Mouse (Mus musculus) stomach, postnatal 0 days (tissue): Measurements from ENCODE around the gene Pgpep1. TPM values are rescaled to one million over a fixed set of nuclear protein-coding genes. Genes with fewer than 3 reads are reported as not detected.

Experiments
- ATAC-seq: fragments of 200-750 bp; cut with Nextera tagmentation; 2 replicates; pipeline ENCODE4 v1.8.0; 2017; ENCODE audit not compliant: low FRiP score, low TSS enrichment
- DNase-seq: peaks from one replicate; pipeline ENCODE4 v3.0.0-alpha.2; 2016; ENCODE audit warnings: low spot score
- H3K27ac ChIP-seq: fragments of 300-500 bp; sonication (generic); replicated peaks from 2 replicates; pipeline ENCODE4 v1.5.1; 2014; ENCODE audit warnings: mild to moderate bottlenecking, control low read depth
- H3K27me3 ChIP-seq: fragments of 300-500 bp; sonication (generic); 2 replicates; pipeline ENCODE4 v1.6.1; 2014; ENCODE audit warnings: low read length; ENCODE audit not compliant: control insufficient read depth, insufficient read depth
- H3K36me3 ChIP-seq: fragments of 300-500 bp; sonication (generic); 2 replicates; pipeline ENCODE4 v1.6.1; 2014; ENCODE audit warnings: low read length, mixed read lengths; ENCODE audit not compliant: control insufficient read depth, insufficient read depth
- H3K4me1 ChIP-seq: fragments of 300-500 bp; sonication (generic); replicated peaks from 2 replicates; pipeline ENCODE4 v1.6.1; 2014; ENCODE audit warnings: antibody characterized with exemption; ENCODE audit not compliant: control insufficient read depth, insufficient read depth
- H3K4me2 ChIP-seq: fragments of 300-500 bp; sonication (generic); replicated peaks from 2 replicates; pipeline ENCODE4 v1.6.1; 2014; ENCODE audit warnings: low read depth, mild to moderate bottlenecking, control low read depth, moderate library complexity
- H3K4me3 ChIP-seq: fragments of 300-500 bp; sonication (generic); 2 replicates; pipeline ENCODE4 v1.5.1; 2014; ENCODE audit warnings: low read depth, low read length, control low read depth
- H3K9ac ChIP-seq: fragments of 300-500 bp; sonication (generic); 2 replicates; pipeline ENCODE4 v1.6.1; 2014; ENCODE audit warnings: mild to moderate bottlenecking, low read length, control low read depth, mixed read lengths
- H3K9me3 ChIP-seq: fragments of 300-500 bp; sonication (generic); 2 replicates; pipeline ENCODE4 v1.6.1; 2016; ENCODE audit warnings: low read length; ENCODE audit not compliant: control insufficient read depth
- CTCF ChIP-seq: IDR thresholded peaks from 2 replicates; pipeline ENCODE4 v1.5.1; 2016; ENCODE audit warnings: antibody characterized with exemption, low read depth, mild to moderate bottlenecking, moderate library complexity
- EP300 ChIP-seq: optimal IDR thresholded peaks from 2 replicates; pipeline ENCODE3; 2016; ENCODE audit warnings: antibody characterized with exemption
- WGBS: fragments of 180-500 bp; shearing (Covaris S2); extraction: QIAGEN DNeasy Blood & Tissue Kit; methylation state at CpG from one replicate; pipeline ENCODE4 v1.1.7; 2014; 5-methylcytosine and 5-hydroxymethylcytosine counted together
- polyA plus RNA-seq: library from polyadenylated mRNA; unstranded; fragments of >200 nt; fragmentation: Nextera tagmentation; extraction: Ambion mirVana; gene quantifications from 2 replicates; pipeline ENCODE4 v1.2.1, GENCODE M21; 2015

The Pgpep1 gene
- polyA plus RNA-seq, 1 experiment from 2014 or later = 23.3 TPM

DNA sequence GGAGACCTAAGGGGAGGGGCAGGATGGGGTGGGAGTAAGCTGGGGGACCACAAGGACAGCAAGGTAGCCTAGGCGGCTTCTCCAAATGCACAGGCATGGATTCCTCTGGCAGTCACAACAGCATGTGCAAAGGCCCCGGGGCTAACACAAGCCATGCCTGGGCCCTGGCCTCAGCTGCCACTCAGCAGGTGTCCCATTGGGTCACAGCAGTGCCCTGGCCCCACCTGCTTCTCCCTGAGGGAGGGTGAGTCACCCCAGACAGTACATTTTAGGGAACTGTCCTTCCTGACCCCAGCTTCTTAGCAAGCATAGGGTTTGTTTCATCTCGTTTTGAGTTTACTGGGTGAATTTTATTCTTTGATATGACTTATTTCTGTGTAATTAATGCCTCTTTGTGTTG, 22.5 kb upstream of the Pgpep1 start:
- no peak for DNase-seq
- Histone ChIP-seq H3K4me2 (peak overlapping the region; percentile 31), H3K9me3 (no peaks in the 10 kb centered on the region), H3K27me3 (no peaks in the 10 kb centered on the region), H3K4me3 (no peak overlapping the region), H3K27ac (peak overlapping the region; percentile 91), H3K9ac (peak overlapping the region; percentile 38; the same call in 1 of the 2 replicates), H3K4me1 (peaks cover 4% of the 10 kb centered on the region), H3K36me3 (0 out of 2 replicates have a peak, but pooled peaks cover 3% of the 10 kb centered on the region)
- no peak for ATAC-seq
- 54% methylated on average over 3 of the region's 3 CpGs for WGBS
- TF ChIP-seq EP300 = no peak
- no peak for TF ChIP-seq CTCF

GRCm38 (mm10) chr8:70682193-70682592, 22.0 kb upstream of the Pgpep1 start:
- Histone ChIP-seq H3K4me1 (peaks cover 4% of the 10 kb centered on the region), H3K36me3 (0 out of 2 replicates have a peak, but pooled peaks cover 3% of the 10 kb centered on the region), H3K9ac (peak overlapping the region; percentile 38; the same call in 1 of the 2 replicates), H3K27me3 (no peaks in the 10 kb centered on the region), H3K4me3 (no peak overlapping the region), H3K27ac (peak overlapping the region; percentile 91), H3K4me2 (peak overlapping the region; percentile 31), H3K9me3 (no peaks in the 10 kb centered on the region)
- TF ChIP-seq EP300 = no peak
- peak; percentile 58 for TF ChIP-seq CTCF
- ATAC-seq (peak; percentile 84), DNase-seq (peak; percentile 89)
- WGBS = 3% methylated on average over 19 of the region's 19 CpGs

GRCm38 (mm10) chr8:70681410-70681809, 21.2 kb upstream of the Pgpep1 start:
- Histone ChIP-seq H3K4me1 (peaks cover 4% of the 10 kb centered on the region), H3K27me3 (no peaks in the 10 kb centered on the region), H3K9me3 (no peaks in the 10 kb centered on the region), H3K4me3 (no peak overlapping the region), H3K27ac (peak overlapping the region; percentile 91), H3K9ac (no peak overlapping the region), H3K4me2 (no peak overlapping the region), H3K36me3 (0 out of 2 replicates have a peak, but pooled peaks cover 3% of the 10 kb centered on the region)
- DNase-seq = no peak
- ATAC-seq = no peak
- TF ChIP-seq EP300 (no peak), CTCF (no peak)
- 50% methylated on average over 3 of the region's 3 CpGs for WGBS

DNA sequence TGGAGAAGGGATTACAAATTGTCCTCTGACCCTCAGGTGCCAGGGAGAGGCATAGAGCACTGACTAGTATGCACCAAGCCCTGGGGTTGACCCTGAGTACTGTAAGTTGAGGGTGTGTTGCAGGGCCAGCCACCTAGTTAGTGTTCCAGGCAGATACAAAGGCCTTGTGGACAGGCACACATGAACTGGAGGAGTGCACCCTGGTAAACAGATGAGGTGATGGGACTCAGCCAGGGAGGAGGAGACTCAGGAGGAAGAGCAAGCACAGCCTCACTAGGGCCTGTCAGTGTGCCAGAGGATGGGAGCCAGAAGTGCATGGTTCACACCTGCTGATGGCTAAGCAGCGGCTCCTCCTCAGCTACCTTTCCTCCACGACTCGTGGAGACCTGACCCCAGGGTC, 19.9 kb upstream of the Pgpep1 start:
- Histone ChIP-seq H3K27ac (peak overlapping the region; percentile 82), H3K9me3 (no peaks in the 10 kb centered on the region), H3K27me3 (no peaks in the 10 kb centered on the region), H3K4me1 (peaks cover 4% of the 10 kb centered on the region), H3K9ac (0 out of 2 replicates have a peak overlapping the region, but pooled peaks have one; percentile 8), H3K36me3 (0 out of 2 replicates have a peak, but pooled peaks cover 3% of the 10 kb centered on the region), H3K4me2 (no peak overlapping the region), H3K4me3 (no peak overlapping the region)
- ATAC-seq = peak; percentile 47
- TF ChIP-seq CTCF = 0 out of 2 replicates have a peak, but pooled peaks have one; percentile 1
- TF ChIP-seq EP300 = no peak
- peak; percentile 50 for DNase-seq
- WGBS = 39% methylated on average over 3 of the region's 3 CpGs

DNA sequence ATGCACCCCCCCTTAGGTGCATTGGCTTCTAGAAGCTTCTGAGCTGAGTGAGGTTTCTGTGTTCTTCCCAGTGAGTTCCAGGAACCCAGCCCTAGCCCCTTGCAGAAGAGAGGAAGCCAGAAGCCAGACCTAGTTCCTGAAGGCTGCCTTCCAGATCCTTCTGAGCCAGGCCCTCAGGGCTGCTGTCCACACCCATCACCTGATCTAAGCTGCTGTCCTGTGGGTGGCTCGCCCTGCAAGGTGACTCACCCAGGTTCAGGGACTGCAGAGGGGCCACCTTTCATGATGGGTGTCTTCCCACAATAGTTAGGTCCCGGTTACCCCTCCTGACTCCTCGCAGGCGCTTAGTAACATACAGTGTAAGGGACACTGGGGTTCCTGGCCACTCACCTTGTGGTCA, 19.2 kb upstream of the Pgpep1 start:
- H3K9ac ChIP-seq = no peak overlapping the region; the same call in 1 of the 2 replicates

GRCm38 (mm10) chr8:70678679-70679078, 18.5 kb upstream of the Pgpep1 start:
- TF ChIP-seq EP300 = no peak
- TF ChIP-seq CTCF = no peak
- Histone ChIP-seq H3K36me3 (0 out of 2 replicates have a peak, but pooled peaks cover 3% of the 10 kb centered on the region), H3K9ac (no peak overlapping the region), H3K4me1 (peaks cover 6% of the 10 kb centered on the region), H3K27ac (peak overlapping the region; percentile 82), H3K4me2 (no peak overlapping the region), H3K4me3 (no peak overlapping the region), H3K27me3 (no peaks in the 10 kb centered on the region), H3K9me3 (no peaks in the 10 kb centered on the region)
- DNase-seq (no peak), ATAC-seq (no peak)

More for the DNA sequence above, 19.2 kb upstream of the Pgpep1 start:
- peaks cover 4% of the 10 kb centered on the region for H3K4me1 ChIP-seq
- TF ChIP-seq CTCF = no peak
- TF ChIP-seq EP300 = no peak
- H3K36me3 ChIP-seq = 0 out of 2 replicates have a peak, but pooled peaks cover 3% of the 10 kb centered on the region
- no peak overlapping the region for H3K4me3 ChIP-seq
- H3K4me2 ChIP-seq = no peak overlapping the region
- 67% methylated on average over 4 of the region's 4 CpGs for WGBS
- no peaks in the 10 kb centered on the region for H3K27me3 ChIP-seq
- H3K9me3 ChIP-seq = no peaks in the 10 kb centered on the region
- DNase-seq = peak; percentile 52
- H3K27ac ChIP-seq = peak overlapping the region; percentile 82
- ATAC-seq = peak; percentile 62
